Mouse (Mus musculus) spleen, embryonic (tissue): ENCODE results near the gene Wnt3.
"Not testable (repeated sequence)": the region's sequence is repeated elsewhere in the genome, so short reads cannot be mapped to it uniquely, and the experiment has no call there.

Experiments used
- CTCF ChIA-PET: fragments of 350-600 bp; sonication (Branson Sonifier 250); formaldehyde crosslinking; loops from one replicate; lab custom pipeline; 2022; lab: Charles Lee

Gene Wnt3

DNA sequence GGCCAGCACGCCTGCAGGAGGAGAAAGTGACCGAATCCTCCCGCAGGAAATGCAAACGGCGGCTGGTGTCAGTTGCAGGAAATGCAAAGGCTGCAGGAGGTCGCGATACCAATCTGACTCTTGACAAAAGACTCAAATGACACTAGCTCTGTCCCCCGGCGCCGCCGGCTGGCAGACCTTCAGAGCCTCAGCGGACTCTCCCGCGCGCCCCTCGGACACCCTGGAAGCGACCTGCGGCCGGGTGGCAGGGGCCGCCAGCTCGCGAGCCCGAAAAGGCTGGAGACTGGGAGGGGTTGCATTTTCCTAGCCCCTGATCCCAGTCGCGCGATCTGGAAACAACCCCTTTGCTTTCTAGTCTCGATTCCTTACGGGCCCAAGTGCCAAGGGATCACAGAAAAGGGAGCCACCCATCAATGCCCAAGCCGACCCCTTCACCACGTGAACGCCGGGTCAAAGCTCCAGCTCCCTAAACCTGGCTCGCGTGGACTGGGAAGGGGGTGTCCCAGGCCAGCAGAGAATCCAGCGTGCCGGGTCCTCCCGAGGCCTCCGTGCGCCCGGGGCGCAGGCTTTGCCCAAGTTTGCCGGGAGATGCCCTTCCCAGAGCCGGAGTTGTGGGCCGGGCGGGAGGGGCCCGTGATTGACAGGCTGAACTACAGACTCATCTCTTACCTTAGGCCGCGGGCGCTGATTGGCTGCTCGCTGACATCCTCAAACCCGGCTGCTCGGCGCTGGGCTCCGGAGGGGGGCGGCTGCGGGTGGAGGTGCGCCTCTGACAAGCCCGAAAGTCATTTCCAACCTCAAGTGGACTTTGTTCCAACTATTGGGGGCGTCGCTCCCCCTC is at the start of gene Wnt3:
Gene Wnt3, plus strand, starts transcription at position 764 of the 841 bp plus-strand sequence.
- CTCF ChIA-PET = no interaction called here

DNA sequence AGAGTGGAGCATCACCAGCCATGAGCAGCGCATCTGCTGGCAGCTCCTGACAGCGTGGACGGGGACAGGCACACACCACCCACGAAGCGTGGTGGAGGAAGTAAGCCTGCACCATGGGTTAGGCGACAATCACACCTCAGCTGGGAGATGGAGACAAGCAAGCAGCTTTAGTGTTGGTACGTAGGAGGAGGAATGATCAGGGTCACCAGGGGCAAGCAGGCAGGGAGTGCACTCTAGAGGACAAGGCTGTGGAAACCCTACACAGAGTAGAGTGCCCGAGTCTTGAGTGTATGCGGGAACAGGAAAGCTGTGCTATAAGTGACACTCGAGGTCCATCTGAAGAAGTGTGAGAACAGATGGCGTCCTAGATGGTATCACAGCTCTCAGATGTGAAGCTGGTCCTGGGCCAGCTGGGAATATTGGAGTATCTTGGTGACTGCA is 49.6 kb upstream of the Wnt3 start:
- CTCF ChIA-PET = no interaction called here

DNA sequence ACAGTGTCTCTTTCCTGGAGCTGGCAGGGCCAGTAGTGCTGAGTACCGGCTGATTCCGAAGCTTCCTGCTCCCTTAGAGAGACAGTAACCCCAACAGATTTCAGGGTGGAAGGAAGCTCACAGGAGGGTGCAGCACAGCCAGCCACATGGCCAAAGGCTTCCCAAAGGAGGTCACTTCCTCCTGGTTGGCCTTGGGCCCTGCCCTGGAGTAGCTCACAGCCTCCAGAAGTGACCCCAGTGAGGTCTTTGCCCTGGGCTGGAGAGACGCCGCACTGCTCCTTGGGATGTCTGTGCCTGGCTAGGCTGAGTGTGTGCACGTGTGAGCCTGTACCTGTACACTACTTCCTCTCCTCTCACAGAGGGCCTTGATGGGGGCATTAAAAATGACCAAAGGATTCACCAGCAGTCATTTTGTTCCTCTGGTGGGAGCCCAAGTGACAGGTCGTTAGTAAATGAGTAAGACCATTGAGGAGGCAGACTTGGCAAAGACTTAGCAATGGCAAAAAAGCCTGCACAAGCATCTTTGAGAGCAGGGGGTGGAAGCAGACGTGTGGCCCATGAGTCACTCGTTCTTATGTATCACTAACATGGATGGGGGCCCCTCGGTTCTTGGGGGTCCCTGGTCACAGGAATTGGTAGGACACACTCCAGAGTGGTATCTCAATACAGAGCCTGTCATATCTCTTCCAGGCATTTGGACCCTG is 44.5 kb upstream of the Wnt3 start:
- CTCF ChIA-PET = no interaction called here

DNA sequence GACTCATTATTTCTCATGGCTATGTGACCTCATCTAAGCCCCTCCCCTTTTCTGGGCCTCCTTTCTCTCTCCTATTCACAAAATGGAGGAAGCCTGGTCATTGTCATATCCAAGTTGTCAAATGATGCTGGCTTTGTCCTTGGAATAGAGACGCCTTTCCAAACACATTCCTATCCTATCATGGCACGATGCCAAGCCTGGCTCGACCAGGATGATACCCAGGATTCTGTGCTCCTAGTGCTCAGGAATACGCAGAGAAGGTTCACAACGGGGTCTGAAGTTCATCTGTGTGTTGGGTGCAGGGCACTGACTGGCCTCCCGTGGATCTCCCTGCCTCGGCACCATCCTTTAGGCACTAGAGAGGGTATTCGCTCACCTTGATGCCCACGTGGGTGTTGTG is 42.4 kb upstream of the Wnt3 start:
- CTCF ChIA-PET = no interaction called here

DNA sequence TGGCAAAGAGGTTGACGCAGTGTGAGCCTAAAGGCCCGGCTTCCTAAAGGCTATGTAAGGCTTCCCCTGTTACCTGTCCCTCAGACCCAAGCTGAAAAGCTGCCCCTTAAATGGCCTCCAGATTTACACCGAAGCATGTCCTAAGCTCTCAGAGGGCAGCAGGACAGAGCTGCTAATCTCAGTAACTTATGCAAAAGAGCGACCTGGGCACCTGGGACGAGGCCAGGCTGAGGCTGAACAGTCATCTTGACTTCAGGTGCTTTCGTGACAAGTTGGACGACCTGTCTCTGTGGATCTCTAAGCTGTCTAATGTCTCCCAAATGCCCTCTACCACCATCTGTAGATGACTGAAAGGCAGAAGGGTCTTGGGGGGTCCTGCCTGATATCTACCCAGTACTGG is 41.6 kb upstream of the Wnt3 start:
- CTCF ChIA-PET = no interaction called here

DNA sequence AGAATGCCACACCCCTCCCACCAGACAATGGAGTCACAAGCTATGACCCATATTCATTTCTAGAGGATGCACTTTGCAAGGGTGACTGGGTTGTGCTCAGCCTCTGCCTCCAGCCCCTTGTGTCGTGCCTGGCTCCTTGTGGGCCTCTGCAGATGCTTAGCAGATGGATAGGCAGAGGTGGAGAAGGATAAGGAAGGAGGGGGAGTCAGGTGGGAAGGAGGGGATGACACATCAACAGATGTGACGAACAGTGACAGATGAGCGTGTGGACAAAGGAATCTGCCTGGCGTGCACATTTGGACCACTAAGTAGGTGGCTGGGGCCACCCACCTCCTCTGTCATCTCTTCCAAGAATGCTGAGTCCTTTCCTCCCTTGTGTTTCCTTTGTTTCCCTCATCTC is 40.9 kb upstream of the Wnt3 start:
- CTCF ChIA-PET = no interaction called here

DNA sequence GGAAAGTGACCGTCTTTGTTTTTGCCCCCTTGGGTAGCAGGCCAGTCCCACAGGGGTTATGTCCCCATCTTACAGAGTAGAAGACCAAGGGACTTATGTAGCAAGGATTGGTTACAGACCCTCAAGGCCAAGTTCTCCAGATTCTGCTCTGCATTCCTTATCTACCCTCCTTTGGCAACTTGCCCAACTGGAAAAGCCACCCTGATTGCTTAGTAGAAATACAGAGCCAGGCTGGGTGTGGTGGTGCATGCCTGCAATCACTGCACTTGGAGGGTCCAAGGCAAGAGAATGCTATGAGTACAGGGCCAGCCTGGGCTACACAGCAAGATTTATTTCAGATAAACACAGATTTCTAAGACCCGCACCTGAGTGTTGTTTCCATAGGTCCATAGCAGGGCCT is 40.0 kb upstream of the Wnt3 start:
- CTCF ChIA-PET = no interaction called here

DNA sequence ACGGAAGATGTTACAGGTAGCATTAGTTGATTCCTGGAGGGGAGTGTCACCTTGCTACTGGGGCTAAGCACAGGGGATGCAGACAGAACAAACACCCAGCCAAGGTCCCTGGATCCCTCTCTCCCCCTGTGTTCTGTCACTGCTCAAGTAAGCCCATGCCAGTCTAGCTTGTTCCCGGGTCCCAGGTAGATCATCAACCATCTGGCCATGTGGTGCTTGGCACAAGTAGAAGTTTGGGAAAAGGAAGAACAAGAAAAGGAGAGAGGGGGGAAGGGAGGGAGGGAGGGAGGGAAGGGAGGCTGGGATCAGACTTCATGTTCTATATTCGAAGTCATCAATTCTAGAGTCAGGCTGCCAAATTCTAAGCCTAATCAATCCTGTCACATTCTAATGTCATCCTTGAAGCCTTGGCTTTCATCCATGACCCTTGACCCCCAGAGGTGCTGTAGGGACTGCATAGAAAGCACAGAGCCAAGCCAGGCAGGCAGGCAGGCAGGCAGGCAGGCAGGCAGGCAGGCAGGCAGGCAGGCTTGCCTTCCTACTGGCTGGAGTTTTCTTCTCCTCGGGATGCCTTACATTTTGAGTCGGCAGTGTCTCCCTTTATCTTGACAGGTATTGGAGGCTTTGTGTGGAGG is 39.4 kb upstream of the Wnt3 start:
- CTCF ChIA-PET = no interaction called here

DNA sequence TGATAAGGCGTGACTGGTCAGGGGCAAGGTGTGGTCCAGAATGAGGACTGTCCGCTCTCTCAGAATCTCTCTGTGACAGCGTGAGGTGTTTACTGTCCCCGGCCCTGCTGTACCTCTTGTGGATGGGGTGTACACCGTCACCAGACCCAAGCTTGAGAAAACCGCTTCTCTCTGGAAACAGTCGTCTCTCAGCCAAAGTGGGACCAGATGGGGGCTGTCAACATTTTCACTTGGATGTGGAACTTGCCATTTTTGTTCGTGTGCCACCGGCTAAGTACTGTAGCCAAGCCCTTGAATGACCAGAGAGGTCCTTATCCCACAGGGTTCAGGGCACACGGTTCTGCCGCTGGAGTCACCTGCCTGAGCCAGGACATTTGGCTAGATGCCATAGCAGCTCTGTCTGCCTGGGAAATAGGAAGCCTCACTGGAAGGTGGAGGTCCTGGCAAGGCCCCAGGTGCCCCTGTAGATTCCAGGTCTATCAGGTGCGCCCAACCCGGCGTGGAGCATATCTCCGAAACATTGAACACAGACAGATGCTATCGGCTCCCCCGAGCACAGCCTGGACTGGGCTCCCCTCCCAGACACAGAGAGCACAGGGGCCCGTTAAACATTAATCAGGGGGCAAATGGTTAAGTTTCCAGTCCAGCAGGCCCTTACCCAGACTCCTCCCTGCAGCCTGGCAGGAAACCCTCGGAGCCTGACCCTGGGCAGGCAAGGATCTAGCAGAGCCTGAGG is 38.7 kb upstream of the Wnt3 start:
- CTCF ChIA-PET = no interaction called here

DNA sequence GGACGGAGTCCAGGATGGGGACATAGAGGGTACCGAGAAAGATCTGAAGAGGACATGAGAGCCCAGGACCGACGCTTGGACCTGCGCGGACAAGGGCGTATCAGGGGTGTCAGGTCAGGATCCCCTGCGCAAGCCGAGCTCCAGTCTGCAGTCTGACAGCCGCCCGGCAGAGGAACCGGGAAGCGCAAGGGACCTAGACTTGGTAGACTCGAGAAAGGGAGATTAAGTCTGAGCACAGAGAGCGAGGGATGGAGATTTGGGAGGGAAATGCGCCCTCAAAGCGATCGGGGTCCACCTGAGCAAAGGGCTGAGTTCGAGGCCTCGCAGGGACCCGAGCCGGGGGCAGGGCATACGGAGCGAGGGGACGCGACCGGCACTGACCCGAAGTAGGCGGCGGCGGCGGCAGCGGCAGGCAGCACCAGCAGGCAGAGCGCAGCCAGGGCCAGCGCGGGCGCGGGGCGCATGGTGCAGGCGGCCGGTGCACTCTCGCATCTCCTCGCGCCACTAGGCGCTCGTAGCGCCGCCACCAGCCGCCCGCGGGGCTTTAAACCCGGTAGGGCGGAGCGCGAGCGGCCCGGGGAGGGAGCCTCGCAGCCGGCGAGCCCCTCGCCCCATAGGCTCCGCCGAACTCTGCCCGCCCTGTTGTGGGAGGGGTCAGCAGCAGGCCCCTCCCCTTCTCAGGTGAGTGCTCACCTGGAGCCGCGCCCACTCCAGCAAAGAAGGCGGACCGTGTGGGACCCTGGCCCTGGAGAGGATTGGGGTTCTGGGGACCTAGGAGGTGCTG is 24.5 kb upstream of the Wnt3 start, which contains the start of gene Wnt9b:
Gene Wnt9b, minus strand, starts transcription at position 516 of the 784 bp plus-strand sequence.
- CTCF ChIA-PET = no interaction called here

DNA sequence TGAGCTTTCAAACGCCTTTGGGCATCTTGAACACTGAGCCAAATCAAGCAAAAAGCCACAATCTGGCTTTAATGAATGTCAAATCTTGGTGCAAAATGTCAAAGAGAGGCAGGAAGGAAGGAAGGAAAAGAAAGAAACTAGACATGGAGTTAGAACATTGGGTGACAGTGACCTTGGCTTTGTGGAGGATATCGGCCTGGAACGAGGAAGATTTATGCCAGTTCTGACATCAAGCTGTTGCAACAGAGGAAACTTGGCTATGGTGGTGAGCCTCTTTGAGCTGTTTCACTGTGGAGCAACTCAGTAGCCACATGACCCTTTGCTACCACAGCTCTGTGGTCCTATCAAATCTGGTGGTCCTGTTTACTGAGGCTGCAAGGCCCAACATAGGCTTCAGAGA is 23.3 kb upstream of the Wnt3 start:
- CTCF ChIA-PET = no interaction called here

DNA sequence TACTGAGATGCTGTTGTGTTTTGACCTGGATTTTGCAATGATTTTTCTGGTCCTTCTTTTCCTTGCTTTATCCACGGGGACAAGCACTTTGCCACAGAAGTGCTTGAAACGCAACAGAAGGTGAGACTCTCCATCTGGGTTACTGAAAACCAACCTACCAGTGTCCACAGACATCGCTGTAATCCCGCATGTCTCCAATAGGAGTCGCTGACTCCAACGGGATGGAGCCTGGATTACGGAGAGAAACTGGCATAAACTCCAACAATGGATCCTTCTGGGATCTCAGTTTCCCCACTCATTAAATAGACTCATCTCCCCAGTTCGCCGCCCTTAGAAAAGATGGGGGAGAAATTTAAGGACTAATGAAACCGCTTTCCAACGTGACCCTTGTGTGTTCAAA is 15.9 kb upstream of the Wnt3 start:
- CTCF ChIA-PET = no interaction called here

DNA sequence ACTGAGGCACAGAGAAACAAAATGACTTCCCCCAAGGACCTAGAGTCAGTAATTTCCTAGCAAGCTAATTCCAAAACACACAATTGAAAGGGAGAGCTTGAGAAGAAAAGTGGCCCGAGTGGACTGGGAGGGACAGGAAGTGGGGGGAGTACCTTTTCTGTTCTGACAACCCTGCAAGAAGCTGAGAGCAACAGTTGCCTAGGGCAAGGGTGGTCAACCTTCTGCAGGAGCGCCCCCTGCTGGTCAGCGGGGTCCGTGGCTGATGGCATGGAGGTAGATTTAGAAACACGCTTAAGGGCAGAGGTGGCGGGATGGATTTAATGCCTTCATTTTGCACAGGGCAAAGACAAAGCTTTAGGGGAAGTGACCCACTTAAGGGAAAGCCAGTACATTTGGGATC is 15.2 kb upstream of the Wnt3 start:
- CTCF ChIA-PET = no interaction called here

DNA sequence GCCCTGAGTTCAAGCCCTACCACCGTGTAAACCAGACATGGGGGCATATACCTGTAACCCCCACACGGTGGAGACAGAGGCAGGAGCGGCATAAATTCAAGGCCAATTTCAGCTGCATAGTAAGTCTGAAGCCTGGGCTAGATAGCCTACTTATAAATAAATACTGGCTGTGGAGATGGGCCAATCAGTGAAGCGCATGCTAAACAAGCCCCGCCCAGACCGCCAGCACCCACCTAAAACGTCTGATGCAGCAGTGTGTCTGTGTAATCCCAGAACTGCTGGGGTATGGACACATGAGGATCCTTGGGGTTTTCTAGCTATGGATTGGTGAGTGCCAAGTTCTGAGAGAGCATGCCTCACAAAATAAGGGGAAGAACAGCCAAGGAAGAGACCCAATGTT is 13.8 kb upstream of the Wnt3 start:
- CTCF ChIA-PET = no interaction called here

DNA sequence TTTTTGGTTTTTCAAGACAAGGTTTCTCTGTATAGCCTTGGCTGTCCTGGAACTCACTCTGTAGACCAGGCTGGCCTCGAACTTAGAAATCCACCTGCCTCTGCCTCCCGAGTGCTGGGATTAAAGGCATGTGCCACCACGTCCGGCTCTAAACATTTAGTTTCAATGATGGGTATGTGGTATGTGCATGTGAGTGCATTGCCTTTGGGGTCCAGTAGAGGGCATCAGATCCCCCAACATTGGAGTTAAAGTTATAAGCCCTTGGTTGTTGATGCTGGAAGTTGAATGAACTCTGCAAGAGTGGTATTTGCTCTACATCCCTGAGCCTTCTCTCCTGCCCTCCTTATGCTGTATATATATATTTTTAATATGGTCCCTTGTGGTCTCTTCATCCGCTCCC is 13.1 kb upstream of the Wnt3 start:
- CTCF ChIA-PET = not testable (repeated sequence)

DNA sequence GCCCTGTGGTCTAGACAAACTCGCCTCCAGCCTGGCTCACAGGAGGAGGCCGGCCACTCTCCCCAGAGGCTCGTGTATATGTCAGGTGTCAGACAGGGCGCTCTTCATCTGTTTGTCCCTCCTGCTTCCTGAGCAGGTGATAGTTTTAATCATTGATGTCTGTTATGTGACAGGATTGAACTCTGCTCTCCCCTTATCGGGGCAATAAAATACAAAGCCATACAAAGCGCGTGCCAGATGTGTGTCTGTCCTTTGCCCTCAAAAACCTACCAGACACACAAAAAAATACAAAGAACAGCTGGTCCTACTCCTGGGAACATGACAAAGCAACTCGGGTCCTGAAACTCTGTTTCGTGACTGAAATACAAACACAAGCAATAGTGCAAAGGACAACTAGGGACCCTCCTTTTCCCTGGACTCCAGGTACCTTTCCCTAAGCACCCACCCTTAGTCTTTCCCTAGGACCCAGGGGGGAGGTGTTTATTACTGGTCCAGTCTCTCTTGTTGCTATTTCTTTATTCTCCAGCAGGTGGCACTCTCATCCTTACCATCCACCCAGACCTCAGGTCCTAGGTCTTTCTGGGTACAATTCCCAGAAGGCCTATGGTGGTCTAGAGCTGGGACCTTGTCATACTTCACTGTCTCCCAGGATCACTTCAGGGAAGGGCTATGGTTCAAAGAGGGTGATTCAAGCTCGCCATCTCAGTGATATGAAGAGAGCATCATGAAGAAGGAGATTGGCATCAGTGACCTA is 10.4 kb upstream of the Wnt3 start:
- CTCF ChIA-PET = interaction anchor here (0.9 kb wide), 1 partner anchor 10 kb away, joined by 3 read pairs; no protein-coding TSS in a partner anchor

DNA sequence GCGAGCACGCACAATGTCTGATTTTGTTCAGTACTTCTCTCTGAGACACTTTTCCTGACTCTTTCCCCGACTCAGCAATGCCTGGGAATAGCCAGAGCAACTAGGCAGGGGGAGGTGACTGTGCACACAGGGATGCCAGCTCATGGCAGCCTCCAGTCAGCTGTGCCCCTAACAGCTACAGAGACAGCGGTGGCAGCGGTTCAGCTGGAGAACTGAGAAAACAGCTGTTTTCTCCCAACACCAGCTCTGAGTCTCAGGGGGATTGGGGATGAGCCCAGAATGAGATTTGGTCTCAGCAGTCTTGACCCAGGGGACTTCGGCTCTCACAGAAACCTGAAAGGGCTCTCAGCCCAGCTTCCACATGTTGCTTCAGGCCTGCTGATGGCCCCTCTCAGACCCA is 9.3 kb upstream of the Wnt3 start:
- CTCF ChIA-PET = no interaction called here

DNA sequence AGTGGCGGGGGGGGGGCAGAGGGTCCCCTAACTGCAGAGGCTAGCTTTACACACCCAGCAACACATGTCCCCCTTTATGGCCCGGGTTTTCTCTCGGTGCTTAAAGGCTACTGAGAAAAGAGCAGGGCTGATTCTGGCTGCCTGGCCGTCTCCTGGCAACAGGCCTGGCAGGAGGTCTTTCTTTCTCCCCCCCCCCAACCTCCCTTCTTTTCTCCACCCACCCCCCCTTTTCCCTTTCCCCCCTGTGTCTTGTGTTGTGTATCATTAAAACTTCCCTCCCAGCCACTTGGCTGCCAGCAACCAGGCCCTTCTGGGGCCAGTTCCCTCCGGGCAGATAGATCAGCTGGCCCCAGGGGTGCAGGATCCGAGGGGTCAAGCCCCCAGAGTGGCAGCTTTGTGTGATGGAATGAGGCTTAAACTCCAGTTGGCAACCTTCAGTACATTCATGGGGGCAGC is 8.4 kb upstream of the Wnt3 start:
- CTCF ChIA-PET = interaction anchor here (0.6 kb wide), 1 partner anchor 146 kb away, joined by 3 read pairs; no protein-coding TSS in a partner anchor

DNA sequence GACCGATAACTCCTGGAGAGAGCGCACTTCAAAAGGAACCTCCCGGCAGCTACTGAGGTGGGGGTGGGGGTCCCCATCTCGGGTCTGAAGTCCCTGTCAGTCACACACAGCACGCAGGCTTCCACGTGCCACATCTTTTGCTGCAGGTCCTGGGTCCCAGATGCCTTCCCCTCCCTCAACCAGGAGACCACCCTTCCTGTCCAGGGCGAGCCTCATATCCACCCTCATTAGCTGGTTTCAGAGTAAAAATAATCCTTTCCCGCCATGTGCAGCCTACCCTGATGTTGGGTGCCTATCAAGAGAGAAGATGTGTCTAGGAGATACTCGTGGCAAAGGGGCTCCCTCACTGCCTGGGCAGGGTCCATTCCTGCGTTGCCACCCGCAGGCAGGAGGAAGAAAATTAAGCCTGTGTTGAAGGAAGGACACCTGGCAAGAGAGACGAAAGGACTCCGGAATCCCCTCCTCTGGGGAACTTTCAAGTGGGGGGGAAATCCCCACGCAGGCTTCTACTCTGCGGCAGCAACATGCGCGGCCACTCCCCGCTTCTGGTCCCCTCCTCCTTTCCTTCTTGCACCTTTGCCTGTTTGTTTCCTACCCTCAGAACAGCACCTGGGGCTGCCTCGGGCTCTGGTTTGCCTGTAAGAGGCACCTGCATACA is 2.7 kb upstream of the Wnt3 start:
- CTCF ChIA-PET = interaction anchor here (0.6 to 0.7 kb wide), 2 partner anchors 1006 to 1884 kb away, joined by 3 to 6 read pairs; no protein-coding TSS in a partner anchor
